Comparison of ENCODE assay signal across 18 mouse cellular contexts in genomic region chr2:116704705-116705104, GRCm38 (mm10).
"Had no signal": no experiment of that assay in that cellular context is flagged by ENCODE, and none has a peak within 500 bp of the region (broad histone marks: within the 10 kb centered on the region; RNA-seq: fewer than 3 reads in every experiment).

No protein-coding gene starts in this region.

- H3K4me1 ChIP-seq: midbrain, embryonic 12.5 days; neural tube, embryonic 13.5 days; neural tube, embryonic 15.5 days had no signal

- DNase-seq: lung, adult 18-20 months; lung, embryonic 14.5 days; lung, postnatal 14 days; lung, postnatal 4 days; midbrain, embryonic 14.5 days; retina, postnatal 1 day; right cerebral cortex, adult 18-20 months; right cerebral cortex, postnatal 25 days; right cerebral cortex, postnatal 4 days; spleen, adult 18-20 months; thymus, adult 2 months; thymus, postnatal 25 days; thymus, postnatal 4 days had no signal

- H3K27ac ChIP-seq: midbrain, embryonic 10.5 days; midbrain, embryonic 12.5 days; neural tube, embryonic 13.5 days; neural tube, embryonic 15.5 days had no signal

- H3K4me3 ChIP-seq: midbrain, embryonic 10.5 days; midbrain, embryonic 12.5 days; myocyte; neural tube, embryonic 13.5 days; neural tube, embryonic 15.5 days had no signal
